Mouse (Mus musculus) cerebellum, adult 8-10 months (tissue): ENCODE measurements around the gene Ccdc69.
A peak's percentile ranks its signal among the peaks of the same experiment; 100 is the strongest.
"Not testable (repeated sequence)": the region's sequence is repeated elsewhere in the genome, so short reads cannot be mapped to it uniquely, and the experiment has no call there.

Experiments
- DNase-seq: peaks from one replicate; pipeline ENCODE4 v3.0.0; 2022

Gene Ccdc69

GRCm38 (mm10) chr11:55096731-55097462 lies 19.0 kb upstream of the Ccdc69 start:
- no peak for DNase-seq

DNA sequence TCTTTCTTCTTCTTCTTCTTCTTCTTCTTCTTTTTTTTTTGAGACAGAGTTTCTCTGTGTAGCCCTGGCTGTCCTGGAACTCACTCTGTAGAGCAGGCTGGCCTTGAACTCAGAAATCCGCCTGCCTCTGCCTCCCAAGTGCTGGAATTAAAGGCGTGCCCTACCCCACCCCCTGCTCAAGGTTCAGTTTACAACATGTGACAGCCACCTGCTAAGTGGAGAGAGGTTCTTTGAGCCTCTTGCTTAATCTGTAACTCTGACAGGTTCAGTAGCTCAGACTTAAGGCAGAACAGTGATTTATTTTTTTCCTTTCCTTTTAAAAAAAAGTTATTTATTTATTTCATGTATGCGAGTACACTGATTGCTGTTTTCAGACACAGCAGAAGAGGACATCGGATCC lies 18.4 kb upstream of the Ccdc69 start:
- DNase-seq, result not testable (repeated sequence)

- DNase-seq, result no peak
Measured at GRCm38 (mm10) chr11:55093096-55093495, 15.2 kb upstream of the Ccdc69 start.

GRCm38 (mm10) chr11:55089892-55090291 lies 12.0 kb upstream of the Ccdc69 start:
- no peak for DNase-seq

- DNase-seq, result peak; percentile 76
Measured at GRCm38 (mm10) chr11:55087006-55087405, 9.1 kb upstream of the Ccdc69 start.

GRCm38 (mm10) chr11:55085396-55085795 lies 7.5 kb upstream of the Ccdc69 start:
- no peak for DNase-seq

DNA sequence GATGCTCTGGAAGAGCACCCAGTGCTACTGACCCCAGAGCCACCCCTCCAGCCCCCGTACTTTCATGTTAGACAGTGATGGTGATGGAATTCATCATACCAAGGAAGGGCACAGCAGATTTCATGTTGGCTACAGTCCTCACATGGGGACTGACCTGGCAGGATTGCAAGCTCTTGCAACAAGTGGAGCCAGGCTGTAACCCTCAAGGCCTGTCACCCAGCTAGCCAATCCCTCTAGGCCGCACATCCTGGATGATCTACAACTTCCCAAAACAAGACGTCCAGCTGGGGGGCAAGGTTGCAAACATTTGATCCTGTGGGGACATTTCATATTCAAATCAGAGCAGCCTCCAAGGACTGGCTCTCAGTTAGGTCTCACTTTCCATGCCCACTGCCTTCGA lies 6.7 kb upstream of the Ccdc69 start:
- no peak for DNase-seq

DNA sequence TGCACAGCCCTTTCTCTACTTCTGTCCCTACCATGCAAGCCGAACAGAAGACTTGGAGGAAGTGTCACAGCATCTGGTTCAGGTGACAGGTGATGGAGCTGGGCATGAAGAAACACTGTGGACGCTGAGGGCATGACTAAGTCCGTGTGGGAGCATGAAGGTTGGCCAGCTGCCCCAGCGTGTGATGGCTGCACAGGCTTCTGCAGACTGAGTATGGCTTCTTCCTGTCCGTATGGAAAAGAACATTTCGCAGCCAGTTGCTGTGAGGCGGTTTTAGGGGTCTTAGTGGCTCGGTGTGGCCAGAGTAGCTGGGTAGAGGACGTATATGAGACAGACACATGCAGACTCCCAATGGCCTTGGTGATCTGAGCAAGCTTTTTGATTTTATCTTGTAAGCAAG lies 3.3 kb upstream of the Ccdc69 start:
- DNase-seq, result no peak

DNA sequence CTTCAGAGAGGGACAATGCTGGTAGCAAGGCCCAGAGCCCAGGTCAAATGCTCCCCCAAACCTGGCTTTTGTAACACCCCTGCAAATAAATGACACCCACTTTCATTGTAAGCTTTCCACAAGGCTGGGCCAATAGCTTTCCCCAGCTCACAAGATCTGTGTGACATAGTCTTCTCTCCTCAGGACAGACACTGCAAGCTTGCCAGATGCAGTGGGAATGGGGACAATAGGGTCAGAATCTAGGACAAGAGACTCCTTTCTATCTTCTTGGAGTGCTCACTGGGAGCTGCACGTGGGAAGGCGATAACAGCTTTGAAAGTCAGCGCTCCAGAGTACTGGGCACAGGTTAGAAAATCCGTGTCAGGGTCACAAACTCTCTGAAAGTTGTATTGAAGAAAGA lies 1.2 kb upstream of the Ccdc69 start:
- no peak for DNase-seq

DNA sequence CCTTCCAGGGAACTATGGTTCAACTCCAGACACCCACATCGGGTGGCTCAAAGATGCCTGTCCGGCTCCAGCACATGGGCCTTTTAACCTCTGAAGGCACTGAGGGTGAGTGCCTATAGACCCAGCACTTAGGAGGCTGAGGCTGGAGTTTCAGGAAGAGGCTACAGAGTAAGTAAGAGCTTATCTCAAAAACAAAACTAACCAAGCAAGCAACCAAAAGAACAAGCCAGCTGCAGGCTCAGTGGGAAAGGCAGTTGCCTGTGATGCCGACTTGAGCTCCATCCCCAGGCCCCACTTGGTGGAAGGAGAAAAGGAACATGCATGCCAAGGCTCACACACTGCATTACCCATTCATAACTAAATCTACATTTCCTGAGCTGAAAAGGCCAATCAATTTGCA lies 571 bp upstream of the Ccdc69 start:
- no peak for DNase-seq

DNA sequence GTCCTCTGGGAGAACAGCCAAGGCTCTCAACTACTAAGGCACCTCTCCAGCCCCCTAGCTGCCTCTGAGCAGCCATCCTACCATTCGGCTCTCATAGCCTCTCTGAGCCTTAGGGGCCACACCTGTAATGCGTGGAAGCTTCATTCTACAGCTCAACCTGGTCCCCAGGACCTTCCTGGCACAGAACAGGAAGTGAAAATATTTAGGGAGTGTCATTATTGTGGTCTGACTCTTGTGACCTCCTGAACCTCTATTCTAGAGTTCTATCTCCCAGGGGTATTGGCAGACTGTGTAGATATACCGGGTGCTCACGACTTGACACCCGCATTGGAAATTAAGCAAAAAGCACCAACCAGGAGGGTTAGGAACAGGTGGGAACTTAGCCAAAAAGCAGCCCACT lies 1.7 kb downstream of the Ccdc69 start:
- no peak for DNase-seq

- peak; percentile 68 for DNase-seq
Measured at GRCm38 (mm10) chr11:55075602-55076001, 2.3 kb downstream of the Ccdc69 start.

GRCm38 (mm10) chr11:55073191-55073590 lies 4.7 kb downstream of the Ccdc69 start:
- DNase-seq, result no peak

DNA sequence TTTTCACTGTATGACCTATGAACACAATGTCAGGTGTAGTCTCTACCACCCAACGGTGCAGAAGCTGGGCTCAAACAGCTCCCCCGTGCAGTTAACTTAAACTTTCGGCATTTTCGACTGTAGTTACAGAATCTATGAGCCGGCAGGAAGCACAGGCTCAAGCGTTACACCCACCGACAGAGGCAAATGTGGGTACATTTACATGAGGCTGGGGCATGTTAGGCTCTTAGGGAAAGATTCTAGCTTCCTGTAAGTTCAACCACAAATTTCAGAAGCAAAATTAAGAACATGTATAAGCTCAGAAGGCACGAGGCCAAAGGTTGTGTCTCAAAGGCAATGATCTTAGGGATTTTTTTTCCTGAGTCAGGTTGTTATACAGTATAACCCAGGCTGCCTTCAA lies 5.5 kb downstream of the Ccdc69 start:
- DNase-seq, result no peak

DNA sequence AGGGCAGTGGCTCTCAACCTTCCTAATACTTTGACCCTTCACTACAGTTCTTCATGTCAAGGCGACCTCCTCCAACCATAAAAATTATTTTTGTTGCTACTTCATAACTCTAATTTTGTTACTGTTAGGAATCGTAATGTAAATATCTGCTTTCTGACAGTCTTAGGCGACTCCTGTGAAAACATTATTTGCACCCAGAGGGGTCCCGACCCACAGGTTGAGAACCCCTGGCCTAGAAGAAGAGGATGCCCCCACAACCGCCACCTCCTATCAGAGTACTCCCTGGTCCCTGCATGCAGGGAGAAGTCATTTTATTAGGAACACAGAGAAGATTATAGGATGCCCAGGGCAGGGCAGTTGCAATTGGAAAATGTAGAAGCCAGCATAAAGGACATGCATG lies 6.6 kb downstream of the Ccdc69 start:
- DNase-seq, result no peak

DNA sequence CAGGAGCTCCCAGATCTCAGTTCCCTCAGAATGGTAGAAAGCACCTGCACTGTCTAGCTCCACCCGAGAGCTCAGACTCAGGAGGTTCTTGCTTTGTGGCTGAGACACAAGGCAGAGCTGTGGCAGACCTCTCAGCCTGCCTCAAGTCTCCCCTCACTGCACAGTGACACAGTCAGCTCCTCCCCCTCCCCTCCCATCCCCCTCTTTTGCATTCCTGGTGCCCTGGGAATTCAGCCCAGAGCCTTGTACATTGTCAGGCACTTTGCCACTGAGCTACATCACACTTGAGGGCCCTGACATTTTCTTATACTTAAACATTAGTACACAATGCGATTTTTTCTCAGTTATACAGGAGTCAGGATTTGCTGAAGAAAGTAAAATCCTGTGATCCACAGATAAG lies 8.9 kb downstream of the Ccdc69 start:
- DNase-seq, result no peak

- DNase-seq, result no peak
Measured at GRCm38 (mm10) chr11:55066921-55067320, 11.0 kb downstream of the Ccdc69 start.

- DNase-seq, result no peak
Measured at GRCm38 (mm10) chr11:55062856-55063255, 15.1 kb downstream of the Ccdc69 start.

DNA sequence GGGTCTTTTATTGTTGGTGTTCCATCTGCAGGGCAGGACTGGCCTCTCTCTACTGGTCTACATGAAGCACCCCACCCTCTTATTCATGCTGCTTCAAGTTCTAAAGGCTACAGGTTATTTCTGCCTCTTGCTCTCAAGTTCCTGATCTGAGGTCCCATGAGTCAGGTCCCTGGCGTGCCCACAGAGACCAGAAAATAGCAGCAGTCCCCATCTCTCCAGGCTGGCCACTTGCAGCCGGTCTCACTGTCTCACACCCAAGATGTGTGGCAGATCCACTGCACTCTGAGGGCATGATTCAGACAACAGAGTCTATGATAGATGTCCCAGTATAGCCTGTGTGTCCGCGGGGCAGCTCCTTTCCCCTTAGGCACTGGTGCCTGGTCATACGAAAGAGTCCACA lies 17.1 kb downstream of the Ccdc69 start:
- DNase-seq, result no peak

DNA sequence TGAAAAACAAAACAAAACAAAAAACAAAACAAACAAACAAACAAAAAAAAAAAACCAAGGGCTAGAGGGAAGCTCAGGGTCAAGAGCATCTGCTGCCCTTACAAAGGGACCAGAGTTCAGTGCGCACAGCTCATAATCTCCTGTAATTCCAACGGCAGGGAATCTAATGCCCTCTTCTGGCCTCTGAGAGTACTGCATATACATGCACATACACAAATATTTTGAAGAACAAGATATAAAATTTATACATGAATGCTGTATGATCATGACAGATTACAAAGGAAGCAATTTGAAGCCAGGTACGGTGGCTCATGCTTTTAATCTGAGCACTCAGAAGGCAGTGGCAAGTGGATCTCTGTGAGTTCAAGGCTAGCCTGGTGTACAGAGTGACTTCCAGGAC lies 20.4 kb downstream of the Ccdc69 start:
- no peak for DNase-seq

- no peak for DNase-seq
Measured at GRCm38 (mm10) chr11:55050837-55051510, 27.0 kb downstream of the Ccdc69 start.

GRCm38 (mm10) chr11:55046600-55046999 lies 31.3 kb downstream of the Ccdc69 start:
- no peak for DNase-seq

GRCm38 (mm10) chr11:55041348-55041747 lies 36.6 kb downstream of the Ccdc69 start:
- DNase-seq, result no peak

GRCm38 (mm10) chr11:55039591-55039990 lies 38.3 kb downstream of the Ccdc69 start:
- peak; percentile 71 for DNase-seq

DNA sequence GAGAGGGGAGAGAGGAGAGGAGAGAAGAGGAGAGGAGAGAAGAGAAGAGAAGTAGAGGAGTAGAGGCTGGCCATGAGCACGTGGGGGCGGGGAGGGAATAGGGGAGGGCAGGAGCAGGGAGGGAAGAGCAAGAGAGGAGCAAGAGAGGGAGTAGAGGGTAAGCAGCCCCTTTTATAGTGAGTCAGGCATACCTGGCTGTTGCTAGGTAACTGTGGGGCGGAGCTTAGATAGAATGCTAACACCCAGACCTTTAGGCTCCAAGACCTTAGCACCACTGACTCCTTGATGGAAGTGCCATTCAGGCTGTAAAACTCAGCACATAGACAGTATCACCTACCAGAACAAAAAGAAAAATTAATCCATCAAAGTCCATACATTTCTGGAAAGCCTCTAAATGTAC lies 41.3 kb downstream of the Ccdc69 start:
- DNase-seq, result no peak
